Mouse (Mus musculus): Measurements from ENCODE around the gene Snx1.

- TF ChIP-seq CTCF (IDR thresholded peaks at IDR 0.05; ENCODE audit: control insufficient read depth, insufficient read depth, insufficient replicate concordance, low read depth, low read length) (no peak), POLR2A (IDR thresholded peaks at IDR 0.05; ENCODE audit: control insufficient read depth, low read depth, low read length) (no peak)
Observed at GRCm38 (mm10) chr9:66154013-66154412, 27.6 kb upstream of the Snx1 start.

All from testis, adult 2 months (tissue).